Mouse (Mus musculus) kidney, adult 9 months (tissue): Measurements from ENCODE around the gene Sgf29.

ENCODE experiments used
- DNase-seq: peaks from one replicate; pipeline ENCODE4 v3.0.0; 2022

The Sgf29 gene

GRCm38 (mm10) chr7:126649231-126650051, at the start of gene Sgf29:
Gene Sgf29, plus strand, starts transcription at chr7:126649309.
- DNase-seq = peak; percentile 94

GRCm38 (mm10) chr7:126601896-126602295, 47.2 kb upstream of the Sgf29 start:
- DNase-seq = no peak

DNA sequence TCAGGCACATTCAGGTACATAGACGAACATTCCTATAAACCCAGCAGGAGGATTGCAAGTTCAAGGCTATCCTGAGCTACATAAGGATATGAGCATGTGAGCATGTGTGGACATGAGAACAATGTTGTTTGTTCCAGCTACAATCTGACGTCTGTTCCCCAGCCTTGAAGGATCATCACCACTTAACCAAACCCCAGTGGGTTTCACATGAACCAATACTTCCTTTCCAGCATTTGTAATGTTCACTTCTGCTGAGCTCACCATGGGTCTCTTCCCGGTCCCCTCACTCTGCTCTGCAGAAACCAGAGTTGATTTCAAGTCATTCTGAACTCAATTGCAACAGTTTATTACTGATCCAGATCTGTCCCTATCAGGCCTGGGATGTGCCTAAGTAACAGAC, 46.5 kb upstream of the Sgf29 start:
- no peak for DNase-seq

DNA sequence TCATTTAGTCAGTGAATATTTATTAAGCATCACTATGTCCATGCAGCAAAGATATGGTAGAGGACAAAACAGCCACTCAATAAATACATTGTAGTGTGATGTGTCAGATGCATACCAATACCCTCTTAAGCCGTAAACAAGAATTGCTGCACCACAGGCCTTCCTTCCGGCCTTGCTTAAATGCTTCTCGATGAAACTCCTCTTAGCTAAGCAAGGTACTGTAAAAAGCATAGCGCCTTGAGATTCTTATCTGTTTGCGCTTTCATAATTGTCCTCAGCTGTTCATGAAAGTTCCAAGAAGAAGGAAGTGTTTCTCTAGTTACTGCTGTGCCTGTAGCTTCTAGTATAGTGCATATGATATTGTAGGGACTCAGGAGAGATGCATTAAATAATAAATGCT, 42.5 kb upstream of the Sgf29 start:
- DNase-seq = no peak

GRCm38 (mm10) chr7:126607064-126607463, 42.0 kb upstream of the Sgf29 start:
- DNase-seq = no peak

DNA sequence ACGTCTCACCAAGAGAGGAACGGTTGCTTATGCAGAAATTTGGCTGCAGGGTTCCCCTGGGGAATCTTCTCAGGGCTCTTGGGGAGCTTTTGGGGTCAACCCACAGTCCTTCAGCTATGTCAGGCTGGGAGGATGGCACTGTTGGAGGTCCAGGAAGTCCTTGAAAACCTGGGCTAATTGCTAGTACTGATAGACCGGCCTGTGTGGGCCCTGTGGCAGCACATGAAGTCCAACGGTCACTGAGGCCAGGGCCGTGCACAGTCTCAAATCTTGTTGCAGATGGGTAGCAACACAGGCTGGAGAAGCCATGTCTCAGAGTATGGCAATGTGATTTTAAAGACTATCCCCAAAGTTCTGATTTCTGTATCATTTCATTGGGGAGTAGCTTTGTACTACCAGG, 41.3 kb upstream of the Sgf29 start:
- DNase-seq = no peak

- DNase-seq = no peak
Measured at GRCm38 (mm10) chr7:126612736-126613135, 36.4 kb upstream of the Sgf29 start.

- no peak for DNase-seq
Measured at GRCm38 (mm10) chr7:126616707-126617106, 32.4 kb upstream of the Sgf29 start.

DNA sequence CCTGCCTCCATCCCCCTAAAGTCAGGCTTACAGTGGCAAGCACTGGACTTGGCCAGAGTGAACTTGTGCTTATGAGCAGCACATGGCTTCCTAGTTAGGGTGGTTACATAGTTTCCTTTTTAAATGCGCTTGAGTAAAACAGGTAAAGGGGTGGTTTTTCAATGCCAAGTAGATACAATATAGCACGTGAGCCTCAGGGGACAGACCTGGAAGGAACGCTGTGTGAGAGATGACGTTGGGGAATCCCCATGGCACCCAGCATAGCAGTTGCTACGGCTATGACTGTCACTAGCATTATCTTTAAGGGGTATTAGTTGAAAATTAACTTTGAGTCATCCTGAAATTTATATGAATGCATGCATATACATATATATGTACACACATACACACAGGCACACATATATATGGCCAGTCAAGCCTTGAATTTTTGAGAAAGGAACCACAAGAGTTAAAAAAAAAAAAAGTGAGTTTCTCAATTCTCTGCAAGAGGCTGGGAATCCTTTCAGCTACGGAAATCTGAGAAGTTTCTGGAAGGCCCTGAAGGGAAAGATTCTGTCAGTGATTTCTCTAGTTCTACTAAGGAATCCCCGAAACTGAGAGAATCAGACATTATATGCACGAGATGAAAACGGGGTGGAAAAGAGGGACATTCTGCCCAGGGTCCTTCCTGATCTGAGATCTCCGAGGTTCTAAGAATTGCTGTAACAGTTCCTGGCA, 29.4 kb upstream of the Sgf29 start:
- DNase-seq = no peak

DNA sequence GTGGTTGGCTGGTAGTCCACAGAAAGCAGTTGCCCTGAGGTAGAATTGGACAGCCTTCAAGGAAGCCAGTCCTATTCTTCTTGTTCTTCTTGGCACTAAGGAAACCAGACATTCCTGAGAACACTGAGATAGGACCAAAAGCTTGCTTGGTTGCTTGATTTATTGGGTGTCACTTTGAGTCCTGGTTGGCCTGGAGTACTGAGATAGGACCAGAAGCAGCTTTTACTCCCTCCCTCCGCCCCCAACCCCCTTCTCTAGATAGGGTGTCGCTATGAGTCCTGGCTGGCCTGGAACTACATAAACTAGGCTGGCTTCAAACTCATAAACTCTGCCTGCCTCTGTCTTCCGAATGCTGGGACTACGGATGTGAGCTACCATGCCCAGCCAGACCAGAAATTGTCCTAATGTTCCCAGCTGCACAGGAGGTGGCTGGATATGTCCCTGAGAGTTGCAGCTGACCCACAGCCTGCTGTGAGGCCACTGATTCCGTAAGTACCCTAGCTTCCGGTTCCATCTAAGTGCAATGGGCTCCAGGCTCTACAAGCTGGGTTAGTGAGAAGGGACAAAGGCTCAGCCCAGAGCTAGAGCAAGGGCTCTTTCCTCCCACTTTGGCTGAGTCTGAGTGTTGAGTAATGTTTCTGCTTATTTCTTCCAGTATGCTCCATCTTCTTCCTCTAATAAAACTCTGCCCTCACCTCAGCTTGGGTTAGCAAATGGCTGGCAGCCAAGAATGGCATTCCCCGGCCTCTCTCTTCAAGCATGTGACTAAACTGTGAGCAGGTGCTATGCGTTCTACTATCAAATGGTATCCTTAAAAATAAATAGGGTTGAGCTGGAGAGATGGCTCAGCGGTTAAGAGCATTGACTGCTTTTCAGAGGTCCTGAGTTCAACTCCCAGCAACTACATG, 27.4 kb upstream of the Sgf29 start:
- no peak for DNase-seq

DNA sequence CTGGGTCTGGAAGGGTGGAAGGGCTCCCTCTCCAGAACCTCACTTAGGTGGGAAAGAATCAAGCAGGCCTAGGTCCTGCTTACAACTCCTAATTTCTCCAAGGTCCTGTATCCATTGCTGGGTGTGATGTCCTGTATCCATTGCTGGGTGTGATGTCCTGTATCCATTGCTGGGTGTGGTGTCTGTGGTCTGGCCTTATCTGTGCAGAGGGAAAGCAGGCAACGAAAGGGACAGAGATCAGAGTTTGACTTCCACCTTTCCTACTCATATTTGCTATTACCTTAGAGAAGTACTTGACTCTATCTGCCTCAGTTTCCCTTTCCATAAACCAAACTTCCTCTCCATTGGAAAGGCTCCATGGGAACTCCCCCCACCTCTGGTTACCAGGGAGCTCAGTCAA, 25.7 kb upstream of the Sgf29 start:
- DNase-seq = no peak

- DNase-seq = no peak
Measured at GRCm38 (mm10) chr7:126624774-126625173, 24.3 kb upstream of the Sgf29 start.

- DNase-seq = peak; percentile 63
Measured at GRCm38 (mm10) chr7:126625369-126625768, 23.7 kb upstream of the Sgf29 start.

- DNase-seq = no peak
Measured at GRCm38 (mm10) chr7:126625807-126626600, 23.1 kb upstream of the Sgf29 start.

DNA sequence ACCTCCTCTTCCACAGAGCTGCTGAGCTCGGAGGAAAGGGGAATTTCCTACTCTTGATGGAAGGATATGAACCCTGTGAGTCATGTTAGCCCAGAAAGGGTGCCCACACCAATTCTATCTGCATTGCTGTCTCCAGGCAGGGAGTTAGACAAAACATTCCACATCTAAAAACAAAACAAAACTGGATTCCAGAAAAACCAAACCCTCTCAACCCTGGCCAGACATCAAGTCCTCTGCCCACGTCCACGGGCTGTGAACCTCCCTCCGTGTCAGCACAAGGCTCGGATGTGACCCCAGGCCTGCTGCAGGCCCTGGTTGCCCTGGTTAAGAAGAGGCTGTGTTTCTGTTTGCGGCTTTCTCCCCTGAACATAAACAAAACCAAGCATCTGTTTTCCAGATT, 21.0 kb upstream of the Sgf29 start:
- no peak for DNase-seq

DNA sequence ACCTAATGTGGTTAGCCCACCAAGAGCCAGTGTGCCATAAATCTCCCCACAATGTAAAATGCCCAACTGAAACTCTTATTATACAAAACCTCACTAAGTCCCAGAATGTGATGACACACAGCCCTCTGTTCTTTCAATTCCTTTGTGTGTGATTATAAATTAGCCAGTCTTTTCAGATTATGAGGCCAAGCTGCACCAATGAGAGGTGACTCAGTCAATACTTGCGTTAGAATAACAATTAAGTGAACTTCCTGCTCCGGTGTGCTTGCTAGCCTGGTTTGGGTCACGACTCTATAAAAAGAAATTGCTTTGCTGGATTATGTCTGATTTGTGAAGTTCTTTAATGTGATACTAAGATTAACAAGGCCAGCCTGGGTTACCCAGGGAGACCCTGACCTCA, 19.2 kb upstream of the Sgf29 start:
- no peak for DNase-seq

DNA sequence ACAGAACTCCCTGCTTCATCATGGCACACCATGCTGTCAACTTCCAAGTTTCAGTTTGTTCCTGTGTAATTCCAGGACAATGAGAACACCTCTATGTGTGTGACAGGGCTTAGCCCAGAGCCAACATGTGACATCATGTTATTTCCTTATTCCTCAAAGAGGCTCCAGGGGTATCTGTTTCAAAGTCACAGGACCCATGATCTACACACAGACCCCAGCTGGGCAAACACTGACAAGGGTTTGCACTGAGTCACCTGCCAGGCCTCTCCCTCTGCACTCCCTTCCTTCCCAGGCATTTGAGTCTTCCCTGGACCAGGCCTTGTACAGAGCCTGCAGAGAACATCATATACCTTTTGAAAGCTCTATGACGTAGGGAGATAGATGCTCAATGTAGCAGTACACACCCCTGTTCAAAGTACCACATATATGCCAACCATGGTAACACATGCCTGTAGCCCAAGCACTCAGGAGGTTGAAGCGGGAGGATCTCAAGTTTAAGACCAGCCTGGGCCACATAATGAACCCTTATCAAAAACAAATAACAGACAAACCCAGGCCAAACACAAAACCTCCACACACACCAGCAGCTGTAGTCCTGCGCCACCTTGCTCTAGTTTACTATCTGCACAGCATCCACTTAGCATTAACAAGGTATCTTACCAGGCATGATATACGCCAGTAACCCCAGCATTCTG, 18.1 kb upstream of the Sgf29 start, which contains the start of gene Nupr1:
Gene Nupr1, minus strand, starts transcription at position 38 of the 695 bp plus-strand sequence.
- no peak for DNase-seq

DNA sequence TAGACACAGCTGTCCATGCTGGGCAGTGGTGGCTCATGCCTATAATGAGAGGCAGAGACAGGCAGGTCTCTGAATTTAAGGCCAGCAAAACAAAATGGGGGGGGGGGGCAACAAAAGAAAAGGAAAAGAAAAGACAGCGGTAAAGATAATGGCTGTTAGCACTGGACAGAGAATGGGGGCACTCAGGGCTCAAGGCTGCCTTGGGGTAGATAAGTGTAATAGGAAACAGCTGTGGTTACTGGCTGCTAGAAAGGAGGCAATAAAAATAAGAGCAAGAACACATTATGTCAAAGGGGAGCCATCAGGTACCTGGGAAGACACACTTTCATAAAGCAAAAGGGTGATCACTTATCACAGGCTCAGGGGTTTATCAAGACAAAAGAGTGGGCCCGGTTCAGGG, 16.6 kb upstream of the Sgf29 start:
- DNase-seq = no peak

GRCm38 (mm10) chr7:126635375-126635774, 13.7 kb upstream of the Sgf29 start:
- no peak for DNase-seq

DNA sequence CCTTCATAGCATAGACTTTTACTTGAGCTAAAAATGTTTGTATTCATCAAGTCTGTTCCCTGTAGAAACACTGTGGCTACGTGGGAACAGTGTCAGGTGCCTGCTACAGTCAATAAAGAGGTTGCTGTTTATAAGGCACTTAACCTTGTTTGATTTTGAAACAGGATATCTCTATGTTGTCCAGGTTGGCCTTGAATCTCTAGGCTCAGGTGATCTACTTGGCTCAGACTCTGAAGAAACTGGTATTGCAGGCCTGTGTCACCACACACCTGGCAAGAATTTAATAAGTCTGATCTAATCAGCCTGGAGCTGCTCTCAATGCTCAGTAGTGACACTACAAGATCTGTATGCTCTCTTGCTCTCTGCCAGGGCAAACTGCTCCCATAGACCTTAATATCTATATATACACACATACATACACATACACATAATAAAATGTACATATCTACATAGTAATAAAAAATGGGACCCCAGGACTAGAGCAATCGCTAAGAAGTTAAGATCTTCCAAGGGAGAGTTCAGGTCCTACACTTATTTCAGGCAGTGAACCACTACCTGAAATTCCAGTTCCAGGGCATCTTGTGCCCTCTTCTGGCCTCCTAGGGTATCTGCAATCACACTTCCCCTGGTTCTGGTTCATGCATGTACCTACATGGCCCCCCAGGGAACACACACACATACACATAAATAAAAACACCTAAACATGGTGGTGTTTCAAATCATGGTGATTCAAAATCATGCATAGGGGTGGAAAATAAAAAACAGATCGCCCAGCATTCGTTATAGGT, 12.2 kb upstream of the Sgf29 start:
- DNase-seq = peak; percentile 67
